Mouse (Mus musculus): ENCODE measurements around the gene Usp21.

- TF ChIP-seq POLR2A (IDR thresholded peaks at IDR 0.05; ENCODE audit: insufficient read depth, low read length), result no peak
- TF ChIP-seq CTCF (IDR thresholded peaks at IDR 0.05; ENCODE audit: low read depth, low read length), result no peak
Measured at GRCm38 (mm10) chr1:171322012-171322411, 34.2 kb upstream of the Usp21 start.
